Mouse (Mus musculus): ENCODE data around the gene Fuz.

DNA sequence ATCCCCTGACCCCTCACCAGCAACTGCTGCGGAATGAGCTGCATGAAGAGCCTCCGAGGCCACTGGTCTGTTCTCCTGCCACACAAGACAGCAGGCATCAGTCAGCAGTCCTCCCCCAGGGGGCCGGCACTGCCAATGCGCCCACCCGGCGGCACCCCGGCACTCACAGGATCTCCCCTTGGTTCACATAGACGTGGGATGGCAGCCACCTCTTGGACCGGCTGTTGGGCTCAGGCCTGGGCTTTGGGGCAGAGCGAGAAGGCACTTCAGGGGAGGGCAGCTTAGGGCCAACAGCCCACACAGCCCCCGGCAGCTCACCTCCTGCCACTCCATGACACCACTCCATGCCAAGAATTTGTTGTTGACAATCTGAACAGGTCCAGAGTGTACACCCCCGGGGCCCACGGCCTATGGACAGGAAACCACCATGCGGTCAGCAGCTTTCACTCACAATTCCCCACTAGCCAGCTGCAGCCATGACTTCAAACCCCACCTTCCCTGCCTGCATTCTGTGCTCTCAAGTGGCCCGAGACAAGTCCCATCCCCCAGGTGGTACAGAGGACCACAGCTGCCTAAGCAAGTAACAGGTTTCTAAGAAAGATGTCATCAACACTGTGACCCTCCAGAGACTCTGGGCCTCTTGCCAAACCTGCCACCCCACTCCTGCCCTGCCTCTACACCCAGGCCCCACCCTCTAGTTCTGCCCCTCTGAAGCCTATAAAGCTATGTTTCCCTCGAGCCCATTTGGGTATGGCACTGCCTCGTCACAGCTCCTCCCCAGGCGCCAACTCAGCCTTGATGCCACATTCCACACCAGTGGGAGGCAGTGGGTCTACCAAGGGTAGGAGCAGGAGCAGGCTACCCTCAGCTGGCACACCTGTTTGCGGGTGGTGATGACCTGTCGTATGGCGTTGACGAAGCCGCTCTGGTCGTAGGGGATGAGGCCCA, 31.0 kb upstream of the Fuz start:
- no peak for TF ChIP-seq POLR2A (IDR thresholded peaks at IDR 0.05; ENCODE audit: low read depth, low read length)
- no peak for TF ChIP-seq CTCF (IDR thresholded peaks at IDR 0.05; ENCODE audit: extremely low read depth, insufficient read depth, insufficient read length, insufficient replicate concordance)
